Mouse (Mus musculus) layer of hippocampus, adult 18-20 months (tissue): ENCODE measurements around the gene Gm572. TPM values are rescaled to one million over a fixed set of nuclear protein-coding genes. Genes with fewer than 3 reads are reported as not detected.
A peak's percentile ranks its signal among the peaks of the same experiment; 100 is the strongest.

Source experiments
- DNase-seq, 2 experiments: peaks; one replicate each; pipeline ENCODE4 v3.0.0; 2022; ENCODE audit warnings: low spot score in 2 of 2
- total RNA-seq, 2 experiments: library from RNA; stranded (reverse); gene quantifications; 2 replicates each; pipeline ENCODE4 v1.2.3; 2021

Gm572 gene
- total RNA-seq, 2 experiments from 2014 or later: not detected

DNA sequence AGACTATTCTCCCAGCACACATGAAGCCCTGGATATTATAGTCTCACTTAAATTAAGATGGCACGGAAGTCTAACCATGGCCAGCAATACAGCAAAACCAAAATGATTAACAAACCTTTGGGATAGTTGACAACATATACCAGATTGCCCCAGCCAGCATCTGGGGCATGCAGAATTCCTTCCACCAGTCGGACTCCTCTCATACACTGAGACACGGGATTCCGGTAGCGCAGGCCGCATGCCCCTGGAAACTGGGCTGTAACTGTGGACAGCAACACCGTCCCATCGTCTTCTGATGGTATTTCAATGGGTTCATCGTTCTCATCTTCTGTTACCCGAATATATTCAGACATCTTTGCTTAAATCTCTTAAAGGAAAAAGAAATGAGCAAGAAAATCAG lies 18.1 kb upstream of the Gm572 start:
- no peak for DNase-seq

DNA sequence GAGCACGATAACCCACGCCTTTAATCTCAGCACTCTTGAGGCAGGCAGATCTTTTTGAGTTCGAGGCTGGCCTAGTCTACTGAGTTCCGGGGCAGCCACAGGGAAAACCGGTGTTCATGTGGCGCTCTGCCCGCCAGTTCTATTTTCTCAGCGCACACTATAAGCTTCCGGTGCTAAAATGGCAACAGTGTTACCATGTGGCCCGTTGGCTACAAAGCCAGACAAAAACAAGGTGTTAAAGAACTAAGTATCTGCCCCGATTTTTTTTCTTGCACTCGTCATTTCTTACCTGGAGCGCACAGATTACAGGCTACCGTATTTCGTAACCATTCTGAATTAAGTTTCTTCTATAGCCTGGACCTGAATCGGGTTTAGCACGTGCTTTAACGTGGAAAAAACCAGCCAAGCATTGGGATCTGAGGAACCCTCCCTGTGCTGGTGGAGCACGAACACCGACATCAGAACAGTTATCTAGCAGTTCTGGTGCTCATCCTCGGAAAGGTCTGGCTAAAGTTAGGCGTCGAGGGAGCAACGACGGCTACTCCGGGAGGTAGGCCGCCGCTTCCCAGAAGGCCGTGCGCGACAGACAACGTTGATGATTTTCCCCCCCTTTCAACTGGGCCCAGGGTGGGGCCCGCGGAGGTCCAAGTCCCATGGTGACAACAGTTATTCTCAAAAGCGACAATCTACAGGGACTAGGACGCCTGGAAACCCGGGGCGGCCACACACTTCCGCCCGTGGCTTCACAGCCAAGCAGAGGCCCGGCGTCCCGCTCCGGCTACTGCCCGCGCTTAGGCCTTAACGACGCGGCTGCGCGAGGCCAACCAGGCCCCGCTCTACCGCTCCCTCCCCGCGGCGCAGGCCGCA lies 17.1 kb upstream of the Gm572 start:
- peak in 1 of 2 experiments; percentile 59 for DNase-seq

DNA sequence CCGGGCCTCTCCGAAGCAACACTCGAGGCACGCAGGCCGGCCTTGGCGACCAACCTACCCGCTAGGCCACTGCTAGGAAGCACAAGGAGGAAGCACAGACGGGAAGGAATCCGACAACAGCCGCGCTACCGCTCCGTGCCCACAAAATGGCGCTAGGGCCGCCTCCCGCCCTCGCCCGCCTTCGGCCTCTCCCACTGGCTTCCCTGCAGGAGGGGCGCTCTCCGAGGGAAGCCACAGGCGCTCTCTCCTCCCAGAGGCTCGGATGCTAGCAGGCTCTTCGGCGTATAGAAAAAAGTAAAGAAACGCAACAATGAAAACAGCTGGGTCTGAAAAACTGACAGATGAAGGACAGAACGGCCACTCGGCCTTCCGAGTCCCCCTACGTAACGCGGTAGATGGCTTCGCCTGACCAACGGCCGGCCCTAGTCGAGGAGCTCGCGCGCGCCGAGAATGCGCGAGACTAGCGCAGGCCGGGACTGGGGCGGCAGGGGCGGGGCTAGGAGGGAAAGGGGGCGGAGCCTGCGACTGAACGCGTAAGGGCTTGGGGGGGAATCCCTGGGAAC lies 16.4 kb upstream of the Gm572 start, which contains the start of gene Tardbp:
Gene Tardbp, minus strand, starts transcription at position 397 of the 563 bp plus-strand sequence.
- DNase-seq: peak; percentile 90 to 96

DNA sequence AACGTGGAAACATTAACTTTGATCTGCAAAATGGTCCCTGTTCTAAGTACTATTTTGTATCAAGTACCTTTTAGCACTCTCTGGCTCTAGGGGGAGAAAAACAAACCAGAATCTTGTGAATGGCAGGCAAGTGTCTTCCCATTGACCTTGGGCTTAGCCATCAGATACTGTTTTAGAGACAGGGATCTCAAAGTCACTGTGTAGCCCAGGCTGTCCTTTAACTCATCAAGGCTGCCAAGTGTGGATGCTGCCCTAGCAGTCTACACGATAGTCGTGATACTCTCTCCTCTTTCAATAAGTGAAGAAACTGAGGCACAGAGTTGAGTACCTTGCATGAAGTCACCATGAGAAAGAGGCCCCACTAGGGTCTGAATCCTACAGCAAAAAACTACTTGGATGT lies 15.9 kb upstream of the Gm572 start:
- DNase-seq: no peak

DNA sequence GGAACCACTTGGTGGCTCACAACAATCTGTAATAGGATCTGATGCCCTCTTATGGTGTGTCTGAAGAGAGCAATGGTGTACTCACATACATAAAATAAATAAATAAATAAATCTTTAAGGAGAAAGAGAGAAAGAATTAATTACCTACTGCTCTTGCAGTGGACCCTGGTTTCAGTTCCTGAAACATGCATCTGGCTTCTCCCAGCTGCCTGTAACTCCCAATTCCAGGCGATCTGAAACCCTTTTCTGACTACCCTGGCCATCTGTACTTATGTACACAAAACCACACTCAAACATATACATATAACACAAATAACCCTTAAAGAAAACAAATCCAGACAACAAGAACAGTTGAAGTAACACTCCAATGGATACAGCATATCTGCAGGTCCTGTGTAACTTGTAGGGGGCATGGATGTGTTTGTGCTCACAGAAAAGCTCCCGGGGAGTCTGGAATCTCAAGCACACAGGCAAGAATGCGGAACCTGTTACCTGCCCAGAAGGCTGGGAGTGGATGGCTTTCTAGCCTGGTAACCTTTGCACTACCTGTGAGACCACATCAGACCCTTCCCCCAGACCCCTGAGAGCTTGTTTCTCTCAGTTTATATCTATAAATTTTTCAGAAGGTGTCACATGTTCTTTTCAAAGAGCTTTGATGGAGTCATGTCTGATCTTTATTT lies 11.0 kb upstream of the Gm572 start:
- no peak for DNase-seq

DNA sequence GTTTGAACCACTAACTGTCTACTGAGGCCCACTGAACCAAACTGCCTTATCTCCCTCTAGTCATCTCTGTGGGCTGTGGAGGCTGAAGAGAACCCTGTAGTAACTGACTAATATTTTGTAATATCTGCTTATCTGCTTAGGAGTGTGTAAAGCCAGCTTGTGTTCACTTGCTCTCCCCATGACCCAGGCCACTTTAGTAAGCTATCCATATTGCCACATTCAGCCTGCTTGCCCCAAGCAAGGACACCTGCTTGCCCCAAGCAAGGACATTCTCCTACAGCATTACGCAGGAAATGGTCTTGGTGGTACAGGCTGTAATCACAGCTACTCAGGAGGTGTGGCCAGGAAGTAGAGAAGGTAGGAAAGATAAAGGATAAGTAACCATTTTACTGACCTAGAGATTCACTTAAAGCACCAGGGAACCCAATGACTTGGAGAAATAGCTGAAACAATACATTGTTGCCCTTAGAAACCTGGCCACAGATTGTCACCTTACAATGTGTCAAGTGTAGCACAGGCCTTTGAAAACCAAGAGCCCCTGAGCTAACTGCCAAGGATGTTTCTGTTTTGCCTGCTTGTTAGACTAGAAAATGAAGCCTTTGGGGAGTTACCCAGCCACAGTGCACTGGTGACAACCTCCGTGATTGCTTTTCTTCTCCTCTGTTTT lies 9.6 kb upstream of the Gm572 start:
- no peak for DNase-seq

DNA sequence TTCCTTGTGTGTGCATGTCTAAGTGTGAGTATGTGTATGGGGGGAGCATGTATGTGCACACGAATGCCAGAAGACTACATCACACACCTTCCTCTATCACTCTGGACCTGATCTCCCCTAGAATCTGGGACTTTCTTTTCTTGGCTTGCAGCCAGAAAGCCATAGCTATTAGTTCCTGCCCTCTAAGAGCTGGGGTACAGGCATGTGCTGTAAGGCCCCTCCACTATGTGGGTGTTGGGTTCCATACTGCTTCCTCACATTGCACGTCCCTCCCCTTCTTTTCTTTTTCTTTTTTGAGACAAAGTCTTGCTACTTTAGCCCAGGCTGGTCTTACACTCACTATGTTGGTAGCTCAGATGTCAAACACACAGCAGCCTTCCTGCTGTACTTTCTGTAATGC lies 7.8 kb upstream of the Gm572 start:
- DNase-seq: no peak

DNA sequence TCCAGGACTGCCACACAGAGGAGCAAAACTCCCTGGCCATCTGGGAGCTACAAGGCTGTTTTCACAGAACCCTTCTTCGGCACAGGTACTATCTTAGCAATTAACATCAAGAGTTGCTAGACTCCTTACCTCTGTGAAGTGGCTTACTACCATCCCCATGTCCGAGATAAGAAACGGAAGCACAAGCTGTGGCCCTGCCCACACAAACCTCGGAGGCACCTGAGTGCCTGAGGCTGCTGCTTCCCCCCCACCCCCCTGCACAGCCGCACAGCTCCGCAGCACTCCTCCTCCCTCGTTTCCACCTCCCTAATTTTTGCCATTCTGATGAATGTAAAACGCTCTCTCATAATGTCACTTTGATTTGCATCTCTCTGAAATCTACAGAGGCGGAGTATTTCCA lies 4.8 kb upstream of the Gm572 start:
- no peak for DNase-seq

DNA sequence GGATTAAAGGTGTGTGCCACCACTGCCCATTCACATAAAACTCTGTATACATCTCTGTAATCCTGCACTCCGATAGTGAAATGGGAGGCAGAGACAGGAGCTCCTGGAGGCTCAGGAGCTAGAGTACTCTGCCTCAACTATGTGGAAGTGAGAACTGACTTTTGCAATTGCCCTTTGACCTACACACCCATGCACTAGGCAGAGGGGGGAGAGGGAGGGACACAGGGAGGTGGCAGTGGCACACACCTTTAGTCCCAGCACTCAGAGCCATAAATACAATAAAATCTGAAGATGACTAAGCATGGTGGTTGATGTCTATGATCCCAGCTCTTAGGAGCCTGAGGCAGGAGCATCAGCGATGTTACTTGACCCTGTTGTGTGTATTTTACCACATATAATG lies 3.7 kb upstream of the Gm572 start:
- no peak for DNase-seq

DNA sequence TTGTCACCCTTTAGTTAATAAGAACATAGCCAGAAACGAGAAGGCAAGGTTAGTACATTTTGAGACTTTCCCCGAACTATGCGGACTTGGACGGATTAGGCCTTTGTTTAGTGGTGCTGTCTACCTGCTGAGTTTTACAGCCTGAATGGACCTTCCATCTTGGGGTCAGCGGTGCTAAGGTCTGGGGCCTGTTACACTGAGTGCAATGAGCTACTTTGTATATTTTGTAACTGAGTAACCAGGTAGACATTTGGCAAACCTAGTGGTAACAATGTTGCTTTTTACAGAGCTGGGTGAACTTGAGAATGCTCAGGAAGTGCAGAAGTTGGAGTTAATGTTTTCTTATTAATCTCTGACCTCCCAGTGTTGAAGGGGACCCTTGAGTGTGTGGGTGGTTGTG lies 2.0 kb upstream of the Gm572 start:
- DNase-seq: no peak

DNA sequence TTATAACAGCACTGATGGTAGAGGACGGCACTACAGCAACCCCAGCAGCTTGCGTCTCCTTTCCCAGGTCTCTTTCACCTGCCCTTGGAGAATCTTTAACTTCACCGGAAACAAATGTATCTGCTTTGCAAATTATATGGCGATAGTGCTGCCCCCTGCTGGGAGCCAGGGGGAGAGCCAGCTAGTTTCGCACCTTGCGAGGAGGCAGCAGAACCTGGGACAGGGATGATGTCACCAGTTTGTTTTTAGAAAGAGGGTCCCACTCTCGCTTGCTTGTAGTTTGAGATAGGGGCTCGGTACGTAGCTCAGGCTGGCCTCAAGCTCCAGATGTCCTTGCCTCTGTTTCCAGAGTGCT lies 1.0 kb downstream of the Gm572 start:
- DNase-seq: peak; percentile 28 to 73

DNA sequence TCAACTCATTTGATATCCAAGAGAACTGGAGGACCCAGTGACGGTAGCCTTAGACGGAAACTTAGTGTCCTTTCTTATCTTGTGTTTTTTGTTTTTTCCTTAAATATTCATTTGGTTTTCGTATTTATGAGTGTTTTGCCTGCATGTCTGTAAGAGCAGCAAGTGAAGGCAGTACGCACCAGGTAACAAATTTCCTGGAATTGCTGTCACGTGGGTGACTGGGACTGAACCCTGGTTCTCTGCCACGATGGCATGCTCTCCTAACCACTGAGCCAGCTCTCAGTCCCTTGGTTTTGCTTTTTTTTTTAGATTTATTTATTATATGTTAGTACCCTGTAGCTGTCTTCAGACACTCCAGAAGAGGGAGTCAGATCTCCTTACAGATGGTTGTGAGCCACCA lies 1.8 kb downstream of the Gm572 start:
- no peak for DNase-seq

DNA sequence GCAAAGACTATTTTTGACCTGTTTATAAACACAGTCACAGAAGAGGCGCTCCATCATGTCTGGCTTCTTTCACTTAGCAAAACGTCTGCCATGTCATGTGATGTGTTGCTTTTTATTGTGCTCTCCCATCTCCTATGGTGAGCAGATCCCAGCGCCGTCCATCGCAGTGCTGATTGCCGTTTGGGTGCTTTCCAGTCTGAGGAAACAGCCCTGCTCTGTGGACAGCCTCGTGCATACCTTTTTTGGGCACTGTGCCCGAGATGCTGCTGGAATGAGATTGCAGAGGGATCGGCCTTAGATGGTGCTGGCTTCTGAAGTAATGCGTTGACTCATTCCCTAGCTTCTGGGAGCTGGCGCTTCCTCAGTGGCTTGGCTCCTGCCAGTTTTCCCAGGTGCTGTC lies 3.5 kb downstream of the Gm572 start:
- peak; percentile 12 to 20 for DNase-seq

DNA sequence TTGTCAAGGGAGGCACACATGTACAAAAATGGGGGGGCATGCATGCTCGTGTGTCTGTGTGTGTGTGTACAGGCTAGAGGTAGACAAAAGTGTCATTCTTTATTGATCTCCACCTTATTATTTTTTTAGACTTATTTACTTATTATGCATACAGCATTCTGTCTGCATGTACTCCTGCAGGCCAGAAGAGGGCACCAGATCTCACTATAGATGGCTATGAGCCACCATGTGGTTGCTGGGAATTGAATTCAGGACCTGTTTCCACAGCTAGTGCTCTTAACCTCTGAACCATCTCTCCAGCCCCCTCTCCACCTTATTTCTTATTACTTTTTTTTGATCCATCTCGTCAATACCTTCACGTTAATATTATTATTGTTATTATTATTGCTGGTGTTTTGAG lies 6.2 kb downstream of the Gm572 start:
- DNase-seq: no peak

DNA sequence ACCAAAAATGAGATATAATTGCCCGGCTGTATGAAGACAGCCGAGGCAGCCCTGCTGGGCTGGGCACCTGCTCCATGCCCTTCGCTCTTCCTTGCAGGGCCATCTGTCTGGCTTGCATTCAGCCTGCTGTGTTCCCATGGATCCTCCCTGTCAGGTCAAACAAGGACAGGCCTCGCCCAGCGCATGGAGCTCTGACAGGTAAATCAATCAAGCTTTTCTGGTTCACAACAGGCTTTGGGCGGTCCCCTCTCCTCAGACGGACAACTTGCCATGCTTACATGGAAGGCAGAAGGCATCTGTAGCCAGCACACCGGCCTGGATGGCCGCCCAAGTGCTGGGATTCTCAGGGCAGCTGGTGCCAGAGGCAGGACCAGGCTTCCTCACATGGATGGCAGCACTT lies 7.9 kb downstream of the Gm572 start:
- no peak for DNase-seq

DNA sequence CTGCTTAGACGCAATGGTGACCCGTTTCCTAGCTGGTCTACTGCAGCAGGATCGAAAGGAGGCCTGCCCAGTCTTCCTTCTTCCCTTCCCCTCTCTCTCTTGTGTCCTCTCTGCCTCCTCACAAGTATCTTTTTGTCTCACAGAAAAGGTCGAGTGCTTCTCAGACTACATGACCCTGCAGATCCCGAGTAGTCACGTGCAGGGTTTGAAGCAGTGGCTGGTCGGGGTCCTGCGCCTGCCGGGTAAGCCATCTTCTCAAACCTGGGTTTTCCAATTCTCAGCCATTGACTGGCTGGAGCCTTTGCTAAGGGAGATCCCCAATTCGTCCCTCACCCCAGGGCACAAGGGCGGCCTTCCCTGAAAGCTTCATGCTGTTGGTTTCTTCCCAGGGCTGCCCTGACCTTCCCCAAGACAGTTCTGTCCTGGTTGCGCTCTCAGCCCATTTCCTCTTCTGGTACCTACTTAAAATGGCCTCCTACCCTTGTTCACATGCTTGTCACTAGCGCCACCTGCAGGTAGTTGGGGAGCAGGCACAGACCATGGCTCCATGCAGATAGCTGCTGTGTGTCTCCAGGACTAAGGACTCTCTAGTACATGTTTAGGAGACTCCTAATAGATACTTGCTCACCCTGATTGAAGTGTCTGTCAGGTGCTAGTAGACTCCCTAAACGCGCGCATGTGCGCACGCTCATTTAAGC lies 11.7 kb downstream of the Gm572 start:
- DNase-seq: no peak

DNA sequence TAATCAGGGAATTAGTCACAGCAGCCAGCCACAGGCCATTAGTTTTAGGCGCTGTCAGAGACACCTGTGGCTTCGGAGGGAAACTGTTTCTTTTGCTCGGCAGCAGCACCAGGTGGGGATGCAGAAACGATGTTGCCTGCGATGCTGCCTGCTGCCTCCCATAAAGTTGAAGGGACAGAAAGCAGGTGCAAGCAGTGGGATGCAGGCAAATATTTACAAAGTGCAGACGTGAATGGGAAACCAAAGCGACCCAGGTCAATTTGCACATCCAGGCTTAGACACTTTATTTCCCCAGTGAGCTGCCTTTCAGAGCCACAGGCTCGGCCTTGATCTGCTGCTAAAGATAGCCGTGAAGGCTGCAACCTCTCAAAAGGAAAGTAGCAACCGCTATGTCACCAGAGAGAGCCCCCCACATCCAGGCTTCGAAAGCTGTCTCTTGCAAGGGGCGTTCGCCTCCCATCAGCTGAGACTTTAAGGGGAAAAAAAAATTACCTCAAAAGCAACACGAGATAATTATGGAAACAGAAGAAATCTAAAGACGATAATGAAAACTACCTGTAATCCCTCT lies 13.7 kb downstream of the Gm572 start:
- no peak for DNase-seq

DNA sequence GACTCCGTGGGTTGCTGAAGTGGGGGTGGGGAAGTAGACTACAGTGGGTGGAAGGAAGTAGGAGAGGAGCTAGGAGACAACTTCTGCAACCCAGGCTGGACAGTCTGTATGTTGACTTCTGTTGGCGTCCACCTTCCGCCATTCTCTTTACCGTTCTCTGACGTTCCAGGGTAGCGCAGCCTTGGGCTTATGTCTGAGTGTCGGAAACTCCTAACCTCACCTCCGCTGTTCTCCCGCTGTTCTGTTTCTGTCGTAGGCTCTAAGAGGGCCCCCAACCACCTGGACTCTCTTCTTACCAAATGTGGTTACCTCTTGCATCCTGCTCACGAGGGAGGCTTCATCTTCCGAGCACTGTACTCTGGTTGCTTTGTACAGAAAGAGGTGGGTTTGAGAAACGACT lies 14.7 kb downstream of the Gm572 start:
- no peak for DNase-seq

DNA sequence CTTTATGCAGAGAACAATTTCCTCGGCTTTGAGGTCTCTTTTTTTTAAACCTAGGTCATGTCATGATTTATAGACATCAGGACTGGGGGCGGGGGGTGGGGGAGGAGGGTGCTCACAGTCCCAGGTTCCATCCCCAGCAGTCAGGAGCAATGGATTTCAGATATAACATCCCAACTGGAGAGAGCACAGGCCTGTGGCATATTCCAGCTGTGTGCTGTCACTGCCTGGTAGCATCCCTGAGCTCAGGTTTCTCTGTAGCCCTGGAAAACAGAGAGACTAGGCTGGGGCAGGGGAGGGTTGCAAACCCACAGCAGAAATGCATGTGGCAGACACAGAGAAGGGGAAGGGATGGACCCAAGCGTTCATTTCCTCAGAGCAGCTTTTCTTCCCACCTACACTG lies 17.1 kb downstream of the Gm572 start:
- DNase-seq: no peak

DNA sequence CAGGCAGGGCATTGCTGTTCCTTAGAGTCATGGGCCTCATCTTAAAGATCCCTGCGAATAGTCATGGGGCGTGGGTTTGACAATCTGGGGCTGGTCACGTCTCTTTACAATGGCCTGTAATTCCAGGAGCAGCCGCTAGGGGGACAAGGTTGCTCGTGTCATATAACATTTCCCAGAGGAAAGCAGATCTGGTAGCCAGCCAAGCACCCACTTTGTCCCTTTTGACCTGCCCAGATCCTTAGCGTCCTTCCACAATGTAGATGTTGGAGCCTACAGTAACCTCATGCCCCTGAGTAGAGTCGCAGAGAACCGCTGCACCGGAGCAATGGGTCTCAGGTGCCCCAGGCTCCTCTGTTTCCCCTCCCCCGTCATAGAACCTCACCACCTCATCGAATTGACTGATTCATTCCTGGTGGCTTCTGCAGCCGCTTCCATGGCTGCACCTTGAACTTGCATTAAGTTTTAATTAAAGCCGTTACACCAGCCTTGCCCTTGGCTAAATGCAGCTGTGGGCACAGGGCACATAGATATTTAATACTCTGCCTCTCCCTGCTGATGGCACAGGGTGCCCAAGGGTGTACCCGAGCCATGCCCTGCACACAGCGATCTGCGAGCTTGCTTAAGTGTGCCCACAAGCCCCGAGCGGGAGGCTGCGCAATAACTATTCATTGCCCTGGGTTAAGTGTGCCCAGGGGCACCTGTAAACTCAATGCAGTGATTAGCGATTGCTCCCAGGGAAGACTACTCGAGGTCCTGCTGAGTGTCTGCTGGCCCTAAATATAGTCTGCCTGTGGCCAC lies 19.2 kb downstream of the Gm572 start:
- DNase-seq: peak; percentile 15 to 72
